Mouse (Mus musculus): ENCODE measurements around the gene Gsta4.
"Not testable (repeated sequence)": the region's sequence is repeated elsewhere in the genome, so short reads cannot be mapped to it uniquely, and the experiment has no call there.

Gene Gsta4

GRCm38 (mm10) chr9:78233121-78233695, 50.6 kb downstream of the Gsta4 start:
- DNase-seq (ENCODE audit: low spot score): not testable (repeated sequence)

GRCm38 (mm10) chr9:78255683-78256470, 73.3 kb downstream of the Gsta4 start:
- DNase-seq (ENCODE audit: low spot score): not testable (repeated sequence)

GRCm38 (mm10) chr9:78256914-78257313, 74.3 kb downstream of the Gsta4 start, which contains the start of gene Gm3776:
Gene Gm3776, plus strand, starts transcription at chr9:78257129.
- DNase-seq (ENCODE audit: low spot score): not testable (repeated sequence)

All from ovary, postnatal 36 days (tissue).